Mouse (Mus musculus): ENCODE data around the gene Olfr1396. TPM values are rescaled to one million over a fixed set of nuclear protein-coding genes. Genes with fewer than 3 reads are reported as not detected.

Gene Olfr1396
- polyA plus RNA-seq, 1 experiment from 2014 or later, result not detected

Other genes with a start within 250 kb of the Olfr1396 start
- 32.0 and 33.2 TPM in 2 replicates for gene Irgm1, start 243.2 kb downstream of the Olfr1396 start, polyA plus RNA-seq (2015; fragmentation: Nextera tagmentation; extraction: Ambion mirVana)
- 0.24 and 0.43 TPM in 2 replicates for gene Gm5431, start 212.7 kb downstream of the Olfr1396 start, polyA plus RNA-seq (2015; fragmentation: Nextera tagmentation; extraction: Ambion mirVana)
- gene Psme2b, start 168.7 kb downstream of the Olfr1396 start, polyA plus RNA-seq (2015; fragmentation: Nextera tagmentation; extraction: Ambion mirVana), result 5.0 and 5.7 TPM in 2 replicates
- gene Olfr56, start 136.0 kb downstream of the Olfr1396 start, polyA plus RNA-seq (2015; fragmentation: Nextera tagmentation; extraction: Ambion mirVana), result 0.09 TPM in 2 replicates
- 0.50 and 0.92 TPM in 2 replicates for gene 9930111J21Rik1, start 135.5 kb downstream of the Olfr1396 start, polyA plus RNA-seq (2015; fragmentation: Nextera tagmentation; extraction: Ambion mirVana)
- gene Gm12185, start 122.6 kb downstream of the Olfr1396 start, polyA plus RNA-seq (2015; fragmentation: Nextera tagmentation; extraction: Ambion mirVana), result not detected in 2 replicates
- gene Tgtp1, start 120.7 kb downstream of the Olfr1396 start, polyA plus RNA-seq (2015; fragmentation: Nextera tagmentation; extraction: Ambion mirVana), result 4.9 and 5.5 TPM in 2 replicates
- 0.68 TPM in 2 replicates for gene 9930111J21Rik2, start 63.6 kb downstream of the Olfr1396 start, polyA plus RNA-seq (2015; fragmentation: Nextera tagmentation; extraction: Ambion mirVana)
- 1.6 and 2.2 TPM in 2 replicates for gene Tgtp2, start 50.7 kb downstream of the Olfr1396 start, polyA plus RNA-seq (2015; fragmentation: Nextera tagmentation; extraction: Ambion mirVana)
- 4.3 and 6.2 TPM in 2 replicates for gene Ifi47, start 38.3 kb downstream of the Olfr1396 start, polyA plus RNA-seq (2015; fragmentation: Nextera tagmentation; extraction: Ambion mirVana)
- gene Olfr1395, start 27.4 kb upstream of the Olfr1396 start, polyA plus RNA-seq (2015; fragmentation: Nextera tagmentation; extraction: Ambion mirVana), result not detected in 2 replicates
- not detected in 2 replicates for gene Olfr1394, start 39.5 kb upstream of the Olfr1396 start, polyA plus RNA-seq (2015; fragmentation: Nextera tagmentation; extraction: Ambion mirVana)
- gene Btnl9, start 72.3 kb upstream of the Olfr1396 start, polyA plus RNA-seq (2015; fragmentation: Nextera tagmentation; extraction: Ambion mirVana), result 2.2 and 2.5 TPM in 2 replicates
- 29.4 and 29.8 TPM in 2 replicates for gene Zfp62, start 88.4 kb upstream of the Olfr1396 start, polyA plus RNA-seq (2015; fragmentation: Nextera tagmentation; extraction: Ambion mirVana)
- gene Mgat1, start 129.3 kb upstream of the Olfr1396 start, polyA plus RNA-seq (2015; fragmentation: Nextera tagmentation; extraction: Ambion mirVana), result 75.2 and 82.7 TPM in 2 replicates
- 0.13 and 0.14 TPM in 2 replicates for gene Olfr1393, start 163.4 kb upstream of the Olfr1396 start, polyA plus RNA-seq (2015; fragmentation: Nextera tagmentation; extraction: Ambion mirVana)
- 0.06 and 0.07 TPM in 2 replicates for gene Olfr1392, start 170.4 kb upstream of the Olfr1396 start, polyA plus RNA-seq (2015; fragmentation: Nextera tagmentation; extraction: Ambion mirVana)
- gene Olfr10, start 189.9 kb upstream of the Olfr1396 start, polyA plus RNA-seq (2015; fragmentation: Nextera tagmentation; extraction: Ambion mirVana), result not detected in 2 replicates
- not detected in 2 replicates for gene Olfr1391, start 207.9 kb upstream of the Olfr1396 start, polyA plus RNA-seq (2015; fragmentation: Nextera tagmentation; extraction: Ambion mirVana)
- not detected in 2 replicates for gene Olfr1390, start 220.3 kb upstream of the Olfr1396 start, polyA plus RNA-seq (2015; fragmentation: Nextera tagmentation; extraction: Ambion mirVana)

All from kidney, postnatal 0 days (tissue).